Mouse (Mus musculus) forebrain, embryonic 14.5 days (tissue): ENCODE measurements around the gene E2f6. TPM values are rescaled to one million over a fixed set of nuclear protein-coding genes. Genes with fewer than 3 reads are reported as not detected.
A peak's percentile ranks its signal among the peaks of the same experiment; 100 is the strongest.

Experiments
- ATAC-seq: fragments of 200-750 bp; cut with Nextera tagmentation; 2 replicates; pipeline ENCODE4 v1.8.0; 2017; ENCODE audit warnings: mild to moderate bottlenecking, moderate library complexity
- DNase-seq: peaks from one replicate; pipeline ENCODE4 v3.0.0-alpha.2; 2015; ENCODE audit warnings: low spot score
- H3K27ac ChIP-seq: fragments of 300-500 bp; sonication (generic); 2 replicates; pipeline ENCODE4 v1.5.1; 2014; ENCODE audit warnings: low read depth, mild to moderate bottlenecking, control low read depth, low read length, moderate library complexity
- H3K27me3 ChIP-seq: fragments of 300-500 bp; sonication (generic); replicated peaks from 2 replicates; pipeline ENCODE4 v1.6.1; 2014; ENCODE audit warnings: low read length, control low read depth, mixed read lengths; ENCODE audit not compliant: control insufficient read depth, insufficient read depth
- H3K36me3 ChIP-seq: fragments of 300-500 bp; sonication (generic); 2 replicates; pipeline ENCODE4 v1.6.1; 2014; ENCODE audit warnings: low read length, control low read depth; ENCODE audit not compliant: control insufficient read depth, insufficient read depth
- H3K4me1 ChIP-seq: fragments of 300-500 bp; sonication (generic); 2 replicates; pipeline ENCODE4 v1.6.1; 2014; ENCODE audit warnings: antibody characterized with exemption, low read length, control low read depth; ENCODE audit not compliant: control insufficient read depth, insufficient read depth
- H3K4me2 ChIP-seq: fragments of 300-500 bp; sonication (generic); 2 replicates; pipeline ENCODE4 v1.6.1; 2014; ENCODE audit warnings: mild to moderate bottlenecking, control low read depth, low read length
- H3K4me3 ChIP-seq: fragments of 300-500 bp; sonication (generic); 2 replicates; pipeline ENCODE4 v1.5.1; 2014; ENCODE audit warnings: low read depth, low read length, control low read depth
- H3K9ac ChIP-seq: fragments of 300-500 bp; sonication (generic); 2 replicates; pipeline ENCODE4 v1.6.1; 2014; ENCODE audit warnings: mild to moderate bottlenecking, low read length, control low read depth, moderate library complexity
- H3K9me3 ChIP-seq: fragments of 300-500 bp; sonication (generic); replicated peaks from 2 replicates; pipeline ENCODE4 v1.6.1; 2016; ENCODE audit warnings: low read length, control low read depth, mixed read lengths; ENCODE audit not compliant: control insufficient read depth
- WGBS: fragments of 180-500 bp; shearing (Covaris S2); extraction: QIAGEN DNeasy Blood & Tissue Kit; methylation state at CpG from one replicate; pipeline ENCODE4 v1.1.7; 2014; 5-methylcytosine and 5-hydroxymethylcytosine counted together
- polyA plus RNA-seq: library from polyadenylated mRNA; unstranded; fragments of >200 nt; fragmentation: Nextera tagmentation; extraction: Ambion mirVana; gene quantifications from 2 replicates; pipeline ENCODE4 v1.2.1, GENCODE M21; 2014

The E2f6 gene
- polyA plus RNA-seq, 1 experiment from 2014 or later: 36.4 TPM

DNA sequence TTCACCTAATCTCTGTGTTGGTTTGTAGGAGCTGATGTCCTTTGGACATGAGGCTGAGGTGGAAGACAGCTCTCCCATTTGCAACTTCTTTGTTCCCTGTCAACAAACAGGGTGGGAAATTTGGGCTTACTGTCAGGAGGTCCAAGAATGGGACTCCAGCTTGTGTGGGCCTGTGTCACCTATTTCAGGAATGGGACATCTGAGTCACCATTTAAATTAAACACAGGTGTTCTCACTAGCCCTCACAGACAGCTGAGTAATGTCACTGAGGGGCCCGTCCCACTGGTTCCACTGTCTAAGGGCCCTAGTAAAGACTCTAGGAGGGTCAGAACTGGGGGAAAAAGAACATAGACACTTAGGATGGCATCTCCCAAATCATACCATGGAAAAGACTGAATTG, 61.2 kb downstream of the E2f6 start:
- no peaks in the 10 kb centered on the region for H3K9me3 ChIP-seq
- H3K4me2 ChIP-seq: no peak overlapping the region
- H3K9ac ChIP-seq: no peak overlapping the region
- H3K36me3 ChIP-seq: no peaks in the 10 kb centered on the region
- no peak for DNase-seq
- no peak overlapping the region for H3K27ac ChIP-seq
- no peaks in the 10 kb centered on the region for H3K27me3 ChIP-seq
- H3K4me3 ChIP-seq: no peak overlapping the region
- no peak for ATAC-seq
- H3K4me1 ChIP-seq: no peaks in the 10 kb centered on the region
- 81% methylated on average over 1 of the region's 1 CpGs for WGBS

DNA sequence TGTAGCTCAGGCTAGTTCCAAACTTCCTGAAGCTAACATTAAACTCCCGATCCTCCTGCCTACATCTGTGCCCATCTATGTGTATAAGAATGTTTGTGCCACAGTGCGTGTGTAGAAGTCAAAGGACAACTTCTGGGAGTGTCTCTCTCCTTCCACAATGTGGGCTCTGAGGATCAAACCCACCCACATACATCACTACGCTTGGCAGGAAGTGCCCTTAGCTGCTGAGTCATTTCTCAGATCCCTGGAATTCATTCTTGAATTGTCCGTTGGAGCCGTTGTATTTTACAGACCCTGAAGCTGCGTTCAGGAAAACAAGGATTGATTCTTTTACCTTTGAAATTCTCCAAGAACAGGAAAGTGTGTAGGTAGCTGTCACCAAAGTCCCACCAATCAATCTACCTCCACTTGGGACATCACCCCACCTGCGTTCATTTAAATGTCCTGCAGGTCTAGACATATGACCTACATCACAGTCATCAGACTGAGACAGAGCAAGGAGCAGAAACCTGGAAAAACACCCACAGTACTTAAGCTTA, 62.2 kb downstream of the E2f6 start:
- Histone ChIP-seq H3K9me3 (no peaks in the 10 kb centered on the region), H3K36me3 (no peaks in the 10 kb centered on the region), H3K27me3 (no peaks in the 10 kb centered on the region), H3K27ac (no peak overlapping the region), H3K4me2 (no peak overlapping the region), H3K9ac (no peak overlapping the region), H3K4me3 (no peak overlapping the region), H3K4me1 (no peaks in the 10 kb centered on the region)
- DNase-seq (no peak), ATAC-seq (no peak)
- WGBS: 87% methylated on average over 7 of the region's 7 CpGs

DNA sequence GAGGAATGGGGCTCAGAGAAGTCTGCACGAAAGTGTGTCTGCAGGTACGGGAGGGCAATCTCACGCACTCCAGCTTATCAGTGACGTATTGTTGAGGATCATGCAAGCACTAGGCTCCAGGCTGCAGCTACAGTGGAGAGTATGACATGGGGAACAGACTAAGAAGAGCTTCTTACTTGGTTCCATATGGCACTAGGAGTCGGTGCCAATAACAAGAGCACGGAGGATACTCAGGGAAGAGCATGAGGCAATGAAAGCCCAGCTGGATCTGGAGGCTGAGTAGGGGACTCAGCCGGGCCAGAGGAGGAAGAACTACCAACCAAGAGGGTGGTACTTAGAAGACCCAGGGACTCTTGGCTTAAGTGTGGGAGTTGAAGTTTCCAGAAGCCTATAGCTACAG, 62.8 kb downstream of the E2f6 start:
- Histone ChIP-seq H3K9ac (no peak overlapping the region), H3K4me2 (no peak overlapping the region), H3K9me3 (no peaks in the 10 kb centered on the region), H3K27ac (no peak overlapping the region), H3K36me3 (no peaks in the 10 kb centered on the region), H3K27me3 (no peaks in the 10 kb centered on the region), H3K4me3 (no peak overlapping the region), H3K4me1 (no peaks in the 10 kb centered on the region)
- DNase-seq (peak; percentile 32), ATAC-seq (0 out of 2 replicates have a peak, but pooled peaks have one; percentile 29)
- WGBS: 89% methylated on average over 7 of the region's 7 CpGs

- DNase-seq: no peak
- H3K4me3 ChIP-seq: no peak overlapping the region
- H3K9me3 ChIP-seq: no peaks in the 10 kb centered on the region
- H3K9ac ChIP-seq: no peak overlapping the region
- H3K27ac ChIP-seq: no peak overlapping the region
- no peaks in the 10 kb centered on the region for H3K4me1 ChIP-seq
- 64% methylated on average over 2 of the region's 2 CpGs for WGBS
- no peaks in the 10 kb centered on the region for H3K27me3 ChIP-seq
- no peak overlapping the region for H3K4me2 ChIP-seq
- H3K36me3 ChIP-seq: no peaks in the 10 kb centered on the region
- no peak for ATAC-seq
Observed at GRCm38 (mm10) chr12:16874086-16874485, 63.3 kb downstream of the E2f6 start.

DNA sequence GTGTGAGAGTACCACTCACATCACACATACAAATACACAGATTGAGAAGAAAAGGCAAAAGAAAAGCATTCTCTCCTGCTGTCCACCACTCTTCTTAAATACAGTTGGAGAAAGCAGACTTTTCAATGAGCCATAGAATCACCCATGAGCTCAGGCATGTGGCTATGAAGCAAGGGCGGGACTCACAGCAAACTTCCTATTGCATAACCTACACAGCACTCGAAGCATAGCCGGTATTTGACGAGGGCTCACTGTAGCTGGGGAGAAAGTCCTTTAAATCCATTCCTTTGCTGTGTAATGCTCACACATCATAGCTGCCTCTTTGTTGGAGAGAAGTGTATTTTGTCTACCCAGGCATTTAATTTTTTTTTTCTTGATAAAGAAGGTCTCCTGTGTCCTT, 64.5 kb downstream of the E2f6 start:
- Histone ChIP-seq H3K4me3 (no peak overlapping the region), H3K4me2 (no peak overlapping the region), H3K27me3 (no peaks in the 10 kb centered on the region), H3K4me1 (no peaks in the 10 kb centered on the region), H3K9ac (no peak overlapping the region), H3K27ac (no peak overlapping the region), H3K9me3 (no peaks in the 10 kb centered on the region), H3K36me3 (no peaks in the 10 kb centered on the region)
- DNase-seq (no peak), ATAC-seq (no peak)
- 82% methylated on average over 4 of the region's 4 CpGs for WGBS

DNA sequence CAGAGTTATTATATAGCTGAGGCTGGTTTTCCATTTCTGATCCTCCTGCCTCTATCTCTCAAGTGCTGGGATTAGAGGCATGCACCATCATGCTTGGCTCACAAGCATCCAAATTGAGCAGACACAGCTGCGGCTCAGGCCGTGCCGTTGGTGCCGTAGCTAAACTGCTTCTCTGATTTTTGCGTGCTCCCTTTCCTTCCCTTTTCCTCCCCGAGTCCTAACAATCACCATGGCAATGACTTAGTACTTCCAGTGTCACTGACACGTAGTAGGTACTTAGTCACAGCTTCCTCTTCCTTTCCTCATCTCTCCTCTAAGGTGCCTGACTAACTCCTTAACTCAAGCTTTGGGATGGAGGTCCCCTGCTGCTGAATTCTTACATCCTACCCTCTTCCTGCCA, 64.9 kb downstream of the E2f6 start:
- no peak overlapping the region for H3K9ac ChIP-seq
- no peak overlapping the region for H3K4me2 ChIP-seq
- H3K9me3 ChIP-seq: no peaks in the 10 kb centered on the region
- no peaks in the 10 kb centered on the region for H3K4me1 ChIP-seq
- no peak overlapping the region for H3K4me3 ChIP-seq
- H3K36me3 ChIP-seq: no peaks in the 10 kb centered on the region
- no peaks in the 10 kb centered on the region for H3K27me3 ChIP-seq
- DNase-seq (no peak), ATAC-seq (no peak)
- H3K27ac ChIP-seq: no peak overlapping the region
- 79% methylated on average over 7 of the region's 7 CpGs for WGBS

- WGBS: 46% methylated on average over 3 of the region's 3 CpGs
- DNase-seq (no peak), ATAC-seq (no peak)
- H3K9ac ChIP-seq: no peak overlapping the region
- no peaks in the 10 kb centered on the region for H3K27me3 ChIP-seq
- no peaks in the 10 kb centered on the region for H3K36me3 ChIP-seq
- no peak overlapping the region for H3K4me3 ChIP-seq
- H3K27ac ChIP-seq: no peak overlapping the region
- no peaks in the 10 kb centered on the region for H3K9me3 ChIP-seq
- no peak overlapping the region for H3K4me2 ChIP-seq
- H3K4me1 ChIP-seq: no peaks in the 10 kb centered on the region
Observed at GRCm38 (mm10) chr12:16876667-16877066, 65.9 kb downstream of the E2f6 start.

- 73% methylated on average over 5 of the region's 5 CpGs for WGBS
- Histone ChIP-seq H3K9me3 (no peaks in the 10 kb centered on the region), H3K4me3 (no peak overlapping the region), H3K36me3 (no peaks in the 10 kb centered on the region), H3K9ac (no peak overlapping the region), H3K27ac (no peak overlapping the region), H3K27me3 (no peaks in the 10 kb centered on the region), H3K4me2 (no peak overlapping the region), H3K4me1 (no peaks in the 10 kb centered on the region)
- no peak for ATAC-seq
- DNase-seq: no peak
Observed at GRCm38 (mm10) chr12:16877141-16877540, 66.4 kb downstream of the E2f6 start.

DNA sequence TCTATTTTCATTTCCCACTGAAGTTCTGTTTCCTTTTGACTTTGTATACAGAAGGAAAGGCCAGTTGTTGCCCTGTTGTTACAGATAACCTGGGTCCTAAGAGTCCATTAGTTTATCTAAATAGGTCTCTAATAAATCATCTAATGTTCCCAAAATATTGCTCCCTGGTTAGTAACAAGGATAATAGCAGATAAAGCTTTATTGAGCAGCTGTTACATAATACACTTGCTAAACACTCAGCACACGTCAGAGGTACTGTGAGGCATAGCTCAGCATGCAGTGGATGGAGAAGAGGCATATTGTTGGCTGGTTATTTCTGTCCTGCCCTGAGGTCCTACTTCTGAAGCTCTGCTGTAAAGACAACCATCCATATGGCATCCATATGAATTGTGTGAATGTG, 66.9 kb downstream of the E2f6 start:
- H3K27ac ChIP-seq: no peak overlapping the region
- no peak overlapping the region for H3K9ac ChIP-seq
- H3K27me3 ChIP-seq: no peaks in the 10 kb centered on the region
- H3K4me3 ChIP-seq: no peak overlapping the region
- no peak for DNase-seq
- H3K4me1 ChIP-seq: no peaks in the 10 kb centered on the region
- no peaks in the 10 kb centered on the region for H3K9me3 ChIP-seq
- H3K36me3 ChIP-seq: no peaks in the 10 kb centered on the region
- WGBS: 72% methylated on average over 1 of the region's 1 CpGs
- no peak for ATAC-seq
- no peak overlapping the region for H3K4me2 ChIP-seq
